Mouse (Mus musculus): ENCODE results near the gene Sh3bp2. TPM values are rescaled to one million over a fixed set of nuclear protein-coding genes. Genes with fewer than 3 reads are reported as not detected.

Gene Sh3bp2
- total and polyA plus RNA-seq, 2 experiments from 2014 or later = 21.8 to 43.7 TPM

- no peaks in the 10 kb centered on the region for H3K27me3 ChIP-seq (ENCODE audit: insufficient read depth, low read length)
- H3K27ac ChIP-seq (ENCODE audit: low read depth, low read length) = no peak overlapping the region
- DNase-seq = no peak
- peak; percentile 60 for TF ChIP-seq CTCF (IDR thresholded peaks at IDR 0.05; ENCODE audit: low read depth)
- no peak overlapping the region for H3K4me2 ChIP-seq (ENCODE audit: low read depth)
- H3K4me1 ChIP-seq (ENCODE audit: insufficient read depth) = peaks cover 14% of the 10 kb centered on the region
- no peak overlapping the region for H3K4me3 ChIP-seq (ENCODE audit: low read depth, low read length)
- H3K9ac ChIP-seq = no peak overlapping the region
- ATAC-seq = no peak
- peaks cover 11% of the 10 kb centered on the region for H3K36me3 ChIP-seq (ENCODE audit: insufficient read depth)
- H3K9me3 ChIP-seq (ENCODE audit: low read length) = no peaks in the 10 kb centered on the region
Measured at GRCm38 (mm10) chr5:34547410-34547809, 21.8 kb downstream of the Sh3bp2 start.

- no peak for TF ChIP-seq CTCF (IDR thresholded peaks at IDR 0.05; ENCODE audit: low read depth)
- Histone ChIP-seq H3K4me1 (ENCODE audit: insufficient read depth) (peaks cover 14% of the 10 kb centered on the region), H3K9ac (peak overlapping the region; percentile 98), H3K36me3 (ENCODE audit: insufficient read depth) (peaks cover 22% of the 10 kb centered on the region), H3K4me3 (ENCODE audit: low read depth, low read length) (peak overlapping the region; percentile 76), H3K27me3 (ENCODE audit: insufficient read depth, low read length) (no peaks in the 10 kb centered on the region), H3K4me2 (ENCODE audit: low read depth) (peak overlapping the region; percentile 66), H3K9me3 (ENCODE audit: low read length) (no peaks in the 10 kb centered on the region), H3K27ac (ENCODE audit: low read depth, low read length) (peak overlapping the region; percentile 84)
- no peak for DNase-seq
- no peak for ATAC-seq
- WGBS = 15% methylated on average over 8 of the region's 8 CpGs
Measured at GRCm38 (mm10) chr5:34549135-34549482, 23.5 kb downstream of the Sh3bp2 start.

GRCm38 (mm10) chr5:34549483-34550221 is 24.0 kb downstream of the Sh3bp2 start:
- no peaks in the 10 kb centered on the region for H3K27me3 ChIP-seq (ENCODE audit: insufficient read depth, low read length)
- TF ChIP-seq CTCF (IDR thresholded peaks at IDR 0.05; ENCODE audit: low read depth) = no peak; the same call in 1 of the 2 replicates
- peak overlapping the region; percentile 84 for H3K27ac ChIP-seq (ENCODE audit: low read depth, low read length)
- no peaks in the 10 kb centered on the region for H3K9me3 ChIP-seq (ENCODE audit: low read length)
- H3K4me2 ChIP-seq (ENCODE audit: low read depth) = peak overlapping the region; percentile 66
- H3K4me1 ChIP-seq (ENCODE audit: insufficient read depth) = peaks cover 14% of the 10 kb centered on the region
- peak overlapping the region; percentile 76 for H3K4me3 ChIP-seq (ENCODE audit: low read depth, low read length)
- under 1% methylated on average over 49 of the region's 49 CpGs for WGBS
- peak; percentile 89 for ATAC-seq
- H3K9ac ChIP-seq = peak overlapping the region; percentile 98
- H3K36me3 ChIP-seq (ENCODE audit: insufficient read depth) = peaks cover 25% of the 10 kb centered on the region
- peak; percentile 80 for DNase-seq

- Histone ChIP-seq H3K4me1 (ENCODE audit: insufficient read depth) (peaks cover 14% of the 10 kb centered on the region), H3K9me3 (ENCODE audit: low read length) (no peaks in the 10 kb centered on the region), H3K27ac (ENCODE audit: low read depth, low read length) (peak overlapping the region; percentile 21; the same call in 1 of the 2 replicates), H3K4me3 (ENCODE audit: low read depth, low read length) (peak overlapping the region; percentile 76), H3K4me2 (ENCODE audit: low read depth) (peak overlapping the region; percentile 66), H3K36me3 (ENCODE audit: insufficient read depth) (peaks cover 31% of the 10 kb centered on the region), H3K27me3 (ENCODE audit: insufficient read depth, low read length) (no peaks in the 10 kb centered on the region), H3K9ac (peak overlapping the region; percentile 98)
- ATAC-seq (peak; percentile 14; the same call in 1 of the 2 replicates), DNase-seq (peak; percentile 61)
- TF ChIP-seq CTCF (IDR thresholded peaks at IDR 0.05; ENCODE audit: low read depth) = no peak
- 4% methylated on average over 6 of the region's 6 CpGs for WGBS
Measured at GRCm38 (mm10) chr5:34550251-34550650, 24.6 kb downstream of the Sh3bp2 start.

GRCm38 (mm10) chr5:34551821-34552220 is 26.2 kb downstream of the Sh3bp2 start:
- Histone ChIP-seq H3K27ac (ENCODE audit: low read depth, low read length) (no peak overlapping the region), H3K9ac (no peak overlapping the region), H3K27me3 (ENCODE audit: insufficient read depth, low read length) (no peaks in the 10 kb centered on the region), H3K9me3 (ENCODE audit: low read length) (no peaks in the 10 kb centered on the region), H3K36me3 (ENCODE audit: insufficient read depth) (peaks cover 46% of the 10 kb centered on the region), H3K4me3 (ENCODE audit: low read depth, low read length) (no peak overlapping the region), H3K4me2 (ENCODE audit: low read depth) (no peak overlapping the region), H3K4me1 (ENCODE audit: insufficient read depth) (peaks cover 14% of the 10 kb centered on the region)
- DNase-seq (no peak), ATAC-seq (no peak)
- no peak for TF ChIP-seq CTCF (IDR thresholded peaks at IDR 0.05; ENCODE audit: low read depth)
- 93% methylated on average over 4 of the region's 4 CpGs for WGBS

- DNase-seq (no peak), ATAC-seq (no peak)
- Histone ChIP-seq H3K27me3 (ENCODE audit: insufficient read depth, low read length) (no peaks in the 10 kb centered on the region), H3K4me3 (ENCODE audit: low read depth, low read length) (no peak overlapping the region), H3K27ac (ENCODE audit: low read depth, low read length) (no peak overlapping the region), H3K4me1 (ENCODE audit: insufficient read depth) (peaks cover 7% of the 10 kb centered on the region; the same call in 1 of the 2 replicates), H3K9ac (no peak overlapping the region), H3K36me3 (ENCODE audit: insufficient read depth) (peaks cover 55% of the 10 kb centered on the region), H3K9me3 (ENCODE audit: low read length) (no peaks in the 10 kb centered on the region), H3K4me2 (ENCODE audit: low read depth) (no peak overlapping the region)
- 95% methylated on average over 1 of the region's 1 CpGs for WGBS
- no peak for TF ChIP-seq CTCF (IDR thresholded peaks at IDR 0.05; ENCODE audit: low read depth)
Measured at GRCm38 (mm10) chr5:34563854-34564253, 38.2 kb downstream of the Sh3bp2 start.

- DNase-seq = no peak
- 88% methylated on average over 4 of the region's 4 CpGs for WGBS
- Histone ChIP-seq H3K9me3 (ENCODE audit: low read length) (no peaks in the 10 kb centered on the region), H3K36me3 (ENCODE audit: insufficient read depth) (peaks cover 50% of the 10 kb centered on the region), H3K27ac (ENCODE audit: low read depth, low read length) (no peak overlapping the region), H3K4me1 (ENCODE audit: insufficient read depth) (peaks cover 7% of the 10 kb centered on the region; the same call in 1 of the 2 replicates), H3K4me2 (ENCODE audit: low read depth) (no peak overlapping the region), H3K4me3 (ENCODE audit: low read depth, low read length) (no peak overlapping the region), H3K27me3 (ENCODE audit: insufficient read depth, low read length) (no peaks in the 10 kb centered on the region), H3K9ac (no peak overlapping the region)
- ATAC-seq = no peak
- TF ChIP-seq CTCF (IDR thresholded peaks at IDR 0.05; ENCODE audit: low read depth) = no peak
Measured at GRCm38 (mm10) chr5:34564291-34564690, 38.7 kb downstream of the Sh3bp2 start.
